Mouse (Mus musculus) liver, embryonic 14.5 days (tissue): ENCODE measurements at regions not wholly inside any gene's neighbourhood (a gene's known extent, or its start where the extent isn't known, plus 50 kb on each side); places are given as distances from the start of the nearest gene placed in this dataset.

ENCODE experiments used
- CTCF ChIP-seq: IDR thresholded peaks from 2 replicates; pipeline ENCODE4 v1.5.1; 2016; ENCODE audit warnings: antibody characterized with exemption, low read depth, control low read depth
- EP300 ChIP-seq: IDR thresholded peaks from 2 replicates; pipeline ENCODE4 v1.6.1; 2016; ENCODE audit warnings: antibody characterized with exemption, low read depth

- TF ChIP-seq CTCF (no peak), EP300 (no peak)
Measured at GRCm38 (mm10) chr2:178685211-178685610, 254.9 kb downstream of the Cdh26 start.
